Mouse (Mus musculus) midbrain, postnatal 0 days (tissue): ENCODE data around the gene Hectd1. TPM values are rescaled to one million over a fixed set of nuclear protein-coding genes. Genes with fewer than 3 reads are reported as not detected.

Experiments
- ATAC-seq: fragments of 200-750 bp; cut with Nextera tagmentation; 2 replicates; pipeline ENCODE4 v1.8.0; 2017; ENCODE audit warnings: moderate number of reproducible peaks, mild to moderate bottlenecking, moderate TSS enrichment, moderate library complexity; ENCODE audit not compliant: low FRiP score
- DNase-seq: peaks from one replicate; pipeline ENCODE4 v3.0.0-alpha.2; 2015; ENCODE audit warnings: low spot score
- H3K27ac ChIP-seq: fragments of 300-500 bp; sonication (generic); 2 replicates; pipeline ENCODE4 v1.5.1; 2014; ENCODE audit warnings: low read depth, mild to moderate bottlenecking, low read length, mixed read lengths
- H3K27me3 ChIP-seq: fragments of 300-500 bp; sonication (generic); 2 replicates; pipeline ENCODE4 v1.6.1; 2014; ENCODE audit warnings: low read length, control low read depth, mixed read lengths; ENCODE audit not compliant: insufficient read depth
- H3K36me3 ChIP-seq: fragments of 300-500 bp; sonication (generic); 2 replicates; pipeline ENCODE4 v1.6.1; 2014; ENCODE audit warnings: low read length, control low read depth, mixed read lengths; ENCODE audit not compliant: insufficient read depth
- H3K4me1 ChIP-seq: fragments of 300-500 bp; sonication (generic); 2 replicates; pipeline ENCODE4 v1.6.1; 2014; ENCODE audit warnings: mild to moderate bottlenecking, control low read depth, antibody characterized with exemption, low read length, mixed read lengths; ENCODE audit not compliant: insufficient read depth
- H3K4me2 ChIP-seq: fragments of 300-500 bp; sonication (generic); 2 replicates; pipeline ENCODE4 v1.6.1; 2014; ENCODE audit warnings: low read depth, mild to moderate bottlenecking, low read length, mixed read lengths; ENCODE audit not compliant: poor library complexity, severe bottlenecking
- H3K4me3 ChIP-seq: fragments of 300-500 bp; sonication (generic); 2 replicates; pipeline ENCODE4 v1.5.1; 2014; ENCODE audit warnings: low read depth, mild to moderate bottlenecking, low read length, moderate library complexity
- H3K9ac ChIP-seq: fragments of 300-500 bp; sonication (generic); replicated peaks from 2 replicates; pipeline ENCODE4 v1.6.1; 2014; ENCODE audit warnings: mild to moderate bottlenecking, low read length, moderate library complexity, mixed read lengths; ENCODE audit not compliant: poor library complexity, severe bottlenecking
- H3K9me3 ChIP-seq: fragments of 300-500 bp; sonication (generic); 2 replicates; pipeline ENCODE4 v1.6.1; 2016; ENCODE audit warnings: low read length, control low read depth
- CTCF ChIP-seq: IDR thresholded peaks from 2 replicates; pipeline ENCODE4 v1.5.1; 2016; ENCODE audit warnings: antibody characterized with exemption, mild to moderate bottlenecking
- WGBS: fragments of 180-500 bp; shearing (Covaris S2); extraction: QIAGEN DNeasy Blood & Tissue Kit; methylation state at CpG from one replicate; pipeline ENCODE4 v1.1.7; 2014; 5-methylcytosine and 5-hydroxymethylcytosine counted together
- polyA plus RNA-seq: library from polyadenylated mRNA; unstranded; fragments of >200 nt; fragmentation: Nextera tagmentation; extraction: Ambion mirVana; gene quantifications from 2 replicates; pipeline ENCODE4 v1.2.1, GENCODE M21; 2015
- total RNA-seq: library from RNA; depleted of rRNA; stranded (reverse); fragments of >200 nt; gene quantifications from 2 replicates; pipeline ENCODE4 v1.2.3, GENCODE M21; 2014

Hectd1 gene
- total and polyA plus RNA-seq, 2 experiments from 2014 or later, result 29.5 to 75.7 TPM

GRCm38 (mm10) chr12:51855872-51856271 is 26.5 kb upstream of the Hectd1 start:
- Histone ChIP-seq H3K36me3 (no peaks in the 10 kb centered on the region), H3K4me2 (no peak overlapping the region), H3K9ac (no peak overlapping the region), H3K4me1 (no peaks in the 10 kb centered on the region), H3K27ac (no peak overlapping the region), H3K4me3 (no peak overlapping the region), H3K27me3 (no peaks in the 10 kb centered on the region), H3K9me3 (no peaks in the 10 kb centered on the region)
- ATAC-seq, result no peak
- WGBS, result 93% methylated on average over 2 of the region's 2 CpGs
- TF ChIP-seq CTCF, result no peak
- no peak for DNase-seq

- no peak overlapping the region for H3K4me2 ChIP-seq
- 56% methylated on average over 7 of the region's 7 CpGs for WGBS
- no peaks in the 10 kb centered on the region for H3K27me3 ChIP-seq
- H3K36me3 ChIP-seq, result no peaks in the 10 kb centered on the region
- H3K27ac ChIP-seq, result no peak overlapping the region
- no peak overlapping the region for H3K9ac ChIP-seq
- no peaks in the 10 kb centered on the region for H3K4me1 ChIP-seq
- no peak overlapping the region for H3K4me3 ChIP-seq
- ATAC-seq, result no peak
- H3K9me3 ChIP-seq, result no peaks in the 10 kb centered on the region
- no peak for TF ChIP-seq CTCF
- DNase-seq, result no peak
Observed at GRCm38 (mm10) chr12:51855453-51855852, 26.1 kb upstream of the Hectd1 start.

- Histone ChIP-seq H3K27ac (no peak overlapping the region), H3K9me3 (no peaks in the 10 kb centered on the region), H3K4me3 (no peak overlapping the region), H3K9ac (no peak overlapping the region), H3K27me3 (no peaks in the 10 kb centered on the region), H3K4me1 (no peaks in the 10 kb centered on the region), H3K4me2 (no peak overlapping the region), H3K36me3 (no peaks in the 10 kb centered on the region)
- DNase-seq (no peak), ATAC-seq (no peak)
- 94% methylated on average over 4 of the region's 4 CpGs for WGBS
- TF ChIP-seq CTCF, result no peak
Observed at GRCm38 (mm10) chr12:51851617-51852016, 22.3 kb upstream of the Hectd1 start.

DNA sequence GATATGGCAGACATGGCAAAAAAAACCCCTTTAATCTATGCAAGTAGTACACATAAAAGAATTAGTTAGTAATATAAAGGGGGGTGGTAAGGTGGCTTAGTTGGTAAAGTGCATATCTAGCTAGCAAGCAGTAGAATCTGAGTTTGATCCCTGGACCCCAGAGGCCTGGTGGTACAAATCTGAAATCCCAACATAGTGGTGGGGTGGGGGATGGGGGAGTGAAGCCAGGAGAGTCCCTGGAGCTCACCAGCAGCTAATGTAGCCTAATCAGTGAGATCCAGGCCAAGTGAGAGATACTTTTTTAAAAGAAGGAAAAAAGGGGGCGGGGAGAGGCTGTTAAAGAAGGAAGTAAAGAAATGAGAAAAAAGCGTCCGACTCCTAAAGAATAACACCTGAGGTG is 21.8 kb upstream of the Hectd1 start:
- Histone ChIP-seq H3K27me3 (no peaks in the 10 kb centered on the region), H3K9ac (no peak overlapping the region), H3K36me3 (no peaks in the 10 kb centered on the region), H3K4me2 (no peak overlapping the region), H3K9me3 (no peaks in the 10 kb centered on the region), H3K27ac (no peak overlapping the region), H3K4me3 (no peak overlapping the region), H3K4me1 (no peaks in the 10 kb centered on the region)
- DNase-seq (no peak), ATAC-seq (no peak)
- WGBS, result 99% methylated on average over 3 of the region's 3 CpGs
- no peak for TF ChIP-seq CTCF

GRCm38 (mm10) chr12:51850339-51850738 is 21.0 kb upstream of the Hectd1 start:
- Histone ChIP-seq H3K27ac (no peak overlapping the region), H3K9me3 (no peaks in the 10 kb centered on the region), H3K36me3 (no peaks in the 10 kb centered on the region), H3K4me3 (no peak overlapping the region), H3K27me3 (no peaks in the 10 kb centered on the region), H3K4me1 (no peaks in the 10 kb centered on the region), H3K9ac (no peak overlapping the region), H3K4me2 (no peak overlapping the region)
- no peak for TF ChIP-seq CTCF
- DNase-seq, result no peak
- 92% methylated on average over 4 of the region's 4 CpGs for WGBS
- no peak for ATAC-seq

DNA sequence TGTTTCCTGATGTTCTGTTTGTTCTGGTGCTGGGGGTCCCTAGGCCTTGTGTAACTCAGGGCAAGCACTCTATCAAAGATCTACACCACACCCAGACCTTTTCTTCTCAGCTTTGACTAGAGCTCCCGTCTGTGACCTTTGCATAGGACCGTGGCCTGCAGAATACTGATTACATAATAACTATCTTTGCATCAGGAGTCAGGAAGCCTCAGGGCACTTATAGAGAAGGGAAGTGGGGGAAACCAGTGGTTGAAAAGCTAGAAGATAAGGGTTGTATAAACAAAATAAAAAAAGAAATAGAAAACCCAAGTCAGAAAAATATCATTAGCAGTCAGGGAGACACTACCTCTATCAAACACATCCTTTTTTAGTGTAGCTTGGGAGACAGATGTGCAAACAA is 20.6 kb upstream of the Hectd1 start:
- Histone ChIP-seq H3K4me3 (no peak overlapping the region), H3K9ac (no peak overlapping the region), H3K9me3 (no peaks in the 10 kb centered on the region), H3K27ac (no peak overlapping the region), H3K27me3 (no peaks in the 10 kb centered on the region), H3K4me2 (no peak overlapping the region), H3K4me1 (no peaks in the 10 kb centered on the region), H3K36me3 (no peaks in the 10 kb centered on the region)
- 83% methylated on average over 2 of the region's 2 CpGs for WGBS
- no peak for DNase-seq
- TF ChIP-seq CTCF, result no peak
- no peak for ATAC-seq
